Mouse (Mus musculus) lung, embryonic 14.5 days (tissue): Measurements from ENCODE around the gene Fam184a. TPM values are rescaled to one million over a fixed set of nuclear protein-coding genes. Genes with fewer than 3 reads are reported as not detected.

Experiments
- ATAC-seq: fragments of 200-750 bp; cut with Nextera tagmentation; 2 replicates; pipeline ENCODE4 v1.8.0; 2017; ENCODE audit warnings: mild to moderate bottlenecking, moderate TSS enrichment, moderate library complexity; ENCODE audit not compliant: insufficient read depth
- DNase-seq: peaks from one replicate; pipeline ENCODE4 v3.0.0-alpha.2; 2015
- H3K27ac ChIP-seq: fragments of 300-500 bp; sonication (generic); 2 replicates; pipeline ENCODE4 v1.5.1; 2014; ENCODE audit warnings: low read depth, mild to moderate bottlenecking, moderate library complexity
- H3K27me3 ChIP-seq: fragments of 300-500 bp; sonication (generic); 2 replicates; pipeline ENCODE4 v1.6.1; 2014; ENCODE audit warnings: low read length, control low read depth; ENCODE audit not compliant: insufficient read depth
- H3K36me3 ChIP-seq: fragments of 300-500 bp; sonication (generic); 2 replicates; pipeline ENCODE4 v1.6.1; 2014; ENCODE audit warnings: control low read depth; ENCODE audit not compliant: insufficient read depth
- H3K4me1 ChIP-seq: fragments of 300-500 bp; sonication (generic); 2 replicates; pipeline ENCODE4 v1.6.1; 2014; ENCODE audit warnings: antibody characterized with exemption, control low read depth; ENCODE audit not compliant: insufficient read depth
- H3K4me2 ChIP-seq: fragments of 300-500 bp; sonication (generic); 2 replicates; pipeline ENCODE4 v1.6.1; 2014; ENCODE audit warnings: mild to moderate bottlenecking
- H3K4me3 ChIP-seq: fragments of 300-500 bp; sonication (generic); 2 replicates; pipeline ENCODE4 v1.5.1; 2014; ENCODE audit warnings: low read depth, low read length
- H3K9ac ChIP-seq: fragments of 300-500 bp; sonication (generic); 2 replicates; pipeline ENCODE4 v1.6.1; 2014
- H3K9me3 ChIP-seq: fragments of 300-500 bp; sonication (generic); 2 replicates; pipeline ENCODE4 v1.6.1; 2016; ENCODE audit warnings: low read depth, low read length, control low read depth
- CTCF ChIP-seq: IDR thresholded peaks from 2 replicates; pipeline ENCODE4 v1.5.1; 2016; ENCODE audit warnings: antibody characterized with exemption, low read depth
- WGBS: fragments of 180-500 bp; shearing (Covaris S2); extraction: QIAGEN DNeasy Blood & Tissue Kit; methylation state at CpG from one replicate; pipeline ENCODE4 v1.1.7; 2014; 5-methylcytosine and 5-hydroxymethylcytosine counted together
- polyA plus RNA-seq: library from polyadenylated mRNA; unstranded; fragments of >200 nt; fragmentation: Nextera tagmentation; extraction: Ambion mirVana; gene quantifications from 2 replicates; pipeline ENCODE4 v1.2.1, GENCODE M21; 2014

The Fam184a gene
- polyA plus RNA-seq, 1 experiment from 2014 or later, result 3.1 TPM

DNA sequence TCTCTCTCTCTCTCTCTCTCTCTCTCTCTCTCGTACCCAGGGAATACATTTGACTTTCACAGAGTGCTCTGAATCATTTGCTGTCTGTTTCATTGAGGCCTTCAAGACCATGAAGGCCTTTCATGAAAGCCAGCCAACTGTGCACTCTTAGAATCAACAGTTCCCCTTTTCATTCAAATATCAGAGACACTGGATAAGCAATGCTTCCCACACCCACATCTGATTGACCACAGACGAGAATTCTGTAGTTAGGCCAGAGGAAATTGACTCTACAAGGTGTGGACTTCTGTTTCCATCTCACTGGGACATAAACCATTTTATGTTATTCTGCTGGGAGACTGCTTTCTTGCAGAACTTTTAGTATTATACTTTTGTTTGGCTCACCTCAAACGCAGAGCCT, 17.8 kb upstream of the Fam184a start:
- Histone ChIP-seq H3K9me3 (no peaks in the 10 kb centered on the region), H3K9ac (no peak overlapping the region), H3K4me3 (no peak overlapping the region), H3K4me2 (no peak overlapping the region), H3K27ac (no peak overlapping the region), H3K27me3 (no peaks in the 10 kb centered on the region), H3K36me3 (no peaks in the 10 kb centered on the region), H3K4me1 (no peaks in the 10 kb centered on the region)
- DNase-seq (no peak), ATAC-seq (no peak)
- WGBS, result 64% methylated on average over 3 of the region's 3 CpGs
- TF ChIP-seq CTCF, result no peak

DNA sequence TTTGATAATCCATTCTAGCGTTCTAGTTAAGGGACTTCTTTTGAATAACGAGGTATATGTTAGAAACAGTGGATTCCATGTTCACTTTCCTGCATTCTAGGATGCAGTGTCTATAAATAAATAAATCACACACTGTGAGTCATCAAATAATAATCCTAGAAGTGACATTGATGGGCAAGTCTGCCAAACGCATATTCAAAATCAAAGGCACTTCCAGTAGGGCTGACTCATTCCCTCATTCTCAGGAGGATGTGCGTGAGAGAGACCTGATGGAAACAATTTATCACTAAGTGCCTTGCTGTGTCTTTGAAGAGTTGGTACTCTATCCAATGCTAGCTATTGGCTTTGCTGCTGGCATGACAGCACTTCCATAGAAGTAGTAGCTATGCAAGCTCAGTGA, 14.5 kb upstream of the Fam184a start:
- 74% methylated on average over 4 of the region's 4 CpGs for WGBS
- no peak for TF ChIP-seq CTCF

DNA sequence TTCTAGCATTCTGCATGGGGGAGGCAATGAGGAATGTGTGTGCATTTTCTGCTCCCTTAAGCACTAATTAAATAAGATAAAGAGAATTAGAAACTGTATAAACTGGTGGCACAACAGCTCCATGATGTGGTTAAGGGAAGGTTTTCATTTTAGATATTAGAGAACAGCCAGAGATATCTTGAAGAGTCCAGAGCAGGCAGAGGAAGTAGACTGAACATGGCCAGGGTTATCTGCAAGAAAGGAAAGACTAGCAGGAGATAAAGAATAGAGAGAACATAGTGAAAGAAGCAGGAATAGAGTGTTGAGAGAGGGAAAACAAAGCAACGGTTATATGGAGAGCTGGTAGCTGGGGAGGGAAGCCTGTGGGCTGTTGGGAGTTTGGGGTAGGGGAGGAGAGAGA, 1.8 kb upstream of the Fam184a start:
- H3K4me2 ChIP-seq, result no peak overlapping the region
- no peak for DNase-seq
- no peak for TF ChIP-seq CTCF

More for the DNA sequence above, 14.5 kb upstream of the Fam184a start:
- H3K36me3 ChIP-seq, result no peaks in the 10 kb centered on the region
- H3K9me3 ChIP-seq, result no peaks in the 10 kb centered on the region
- no peak overlapping the region for H3K4me3 ChIP-seq
- no peak overlapping the region for H3K27ac ChIP-seq
- no peak overlapping the region for H3K4me2 ChIP-seq
- no peak for DNase-seq
- ATAC-seq, result no peak
- H3K27me3 ChIP-seq, result no peaks in the 10 kb centered on the region
- H3K9ac ChIP-seq, result no peak overlapping the region
- no peaks in the 10 kb centered on the region for H3K4me1 ChIP-seq

DNA sequence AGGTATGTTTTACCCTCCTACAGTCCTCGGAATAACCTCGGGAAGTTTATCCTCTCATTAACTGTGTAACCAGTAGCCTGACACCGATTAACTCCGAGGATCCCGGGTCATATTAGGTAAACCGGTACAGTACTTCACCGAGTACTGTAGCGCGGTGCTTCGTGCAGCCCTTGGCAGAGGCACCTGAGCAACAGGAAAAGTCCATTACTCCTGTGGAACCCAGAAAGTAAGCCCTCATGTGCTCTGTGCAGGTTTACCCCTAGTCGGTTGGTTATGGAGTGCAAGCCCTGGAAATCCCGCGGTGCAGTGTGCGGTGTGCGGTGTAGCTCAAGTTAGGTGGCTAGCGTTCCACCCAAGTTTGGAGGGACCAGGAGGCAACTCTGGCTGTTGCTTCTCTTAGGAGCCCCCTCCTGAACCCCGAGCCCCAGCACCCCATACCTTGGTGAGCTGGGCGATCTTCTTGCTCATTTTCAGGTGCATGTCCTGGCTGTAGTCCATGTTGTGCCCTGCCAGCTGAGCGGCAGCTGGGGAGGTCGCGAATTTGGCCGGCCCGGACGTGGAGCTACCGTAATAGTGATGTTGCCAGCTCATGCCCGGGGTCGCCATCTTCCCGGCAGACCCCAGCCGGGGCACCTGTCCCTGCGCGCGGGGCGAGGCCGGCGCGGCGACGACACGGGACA, 508 bp downstream of the Fam184a start:
- ATAC-seq (peak; percentile 64), DNase-seq (peak; percentile 40)
- no peaks in the 10 kb centered on the region for H3K36me3 ChIP-seq
- H3K9ac ChIP-seq, result peak overlapping the region; percentile 70
- H3K4me1 ChIP-seq, result no peaks in the 10 kb centered on the region
- H3K27me3 ChIP-seq, result peaks cover 7% of the 10 kb centered on the region
- no peak for TF ChIP-seq CTCF
- H3K9me3 ChIP-seq, result no peaks in the 10 kb centered on the region
- no peak overlapping the region for H3K27ac ChIP-seq
- 7% methylated on average over 38 of the region's 39 CpGs for WGBS
- peak overlapping the region; percentile 83 for H3K4me2 ChIP-seq
- H3K4me3 ChIP-seq, result peak overlapping the region; percentile 69

More for the DNA sequence above, 1.8 kb upstream of the Fam184a start:
- Histone ChIP-seq H3K36me3 (no peaks in the 10 kb centered on the region), H3K4me3 (no peak overlapping the region), H3K9me3 (no peaks in the 10 kb centered on the region), H3K27ac (no peak overlapping the region), H3K27me3 (peaks cover 7% of the 10 kb centered on the region), H3K9ac (no peak overlapping the region), H3K4me1 (no peaks in the 10 kb centered on the region)
- no peak for ATAC-seq
- WGBS, result 65% methylated on average over 1 of the region's 1 CpGs

DNA sequence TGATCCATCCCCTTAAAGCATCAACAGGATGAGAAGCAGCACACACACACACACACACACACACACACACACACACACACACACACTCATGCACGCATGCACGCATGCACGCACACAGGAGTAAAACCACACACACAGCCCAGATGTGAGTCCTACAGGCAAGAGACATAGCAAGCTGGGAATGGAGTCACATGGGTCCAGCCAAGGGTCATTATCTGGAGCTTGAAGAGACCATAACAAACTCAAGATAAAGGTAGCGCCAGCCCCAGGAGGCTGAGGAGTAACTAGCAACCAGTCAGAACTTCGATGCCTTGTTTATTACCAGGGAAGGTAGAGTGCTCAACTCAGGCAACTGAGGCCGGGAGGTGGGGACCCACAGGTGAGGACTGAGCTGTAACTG, 4.9 kb downstream of the Fam184a start:
- DNase-seq, result no peak
- TF ChIP-seq CTCF, result no peak
- peaks cover 7% of the 10 kb centered on the region for H3K27me3 ChIP-seq
- no peak overlapping the region for H3K27ac ChIP-seq
- H3K4me3 ChIP-seq, result no peak overlapping the region
- no peaks in the 10 kb centered on the region for H3K4me1 ChIP-seq
- H3K9me3 ChIP-seq, result no peaks in the 10 kb centered on the region
- no peak overlapping the region for H3K9ac ChIP-seq
- H3K4me2 ChIP-seq, result no peak overlapping the region
- WGBS, result 73% methylated on average over 6 of the region's 6 CpGs
- H3K36me3 ChIP-seq, result no peaks in the 10 kb centered on the region
- no peak for ATAC-seq

DNA sequence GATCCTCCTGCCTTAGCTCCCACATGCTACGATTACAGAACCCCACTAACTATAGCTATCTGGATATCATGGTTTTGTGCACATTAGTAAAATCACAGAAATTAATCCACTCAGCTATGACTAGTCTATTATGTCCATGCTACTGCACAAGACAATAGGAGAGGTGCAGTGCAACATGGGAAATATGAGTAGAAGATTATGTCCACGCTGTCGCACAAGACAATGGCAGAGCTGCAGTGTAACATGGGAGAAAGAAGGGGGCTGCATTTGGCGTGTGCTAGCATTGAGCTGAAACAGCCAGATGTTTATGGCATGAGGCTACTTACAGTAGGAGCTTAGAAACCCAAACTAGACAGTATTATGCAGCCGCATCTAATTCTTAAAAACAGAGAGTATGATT, 8.0 kb downstream of the Fam184a start:
- Histone ChIP-seq H3K4me1 (no peaks in the 10 kb centered on the region), H3K4me3 (no peak overlapping the region), H3K27me3 (no peaks in the 10 kb centered on the region), H3K9me3 (no peaks in the 10 kb centered on the region), H3K27ac (no peak overlapping the region), H3K9ac (no peak overlapping the region), H3K36me3 (no peaks in the 10 kb centered on the region), H3K4me2 (no peak overlapping the region)
- WGBS, result 78% methylated on average over 5 of the region's 5 CpGs
- DNase-seq (no peak), ATAC-seq (no peak)
- TF ChIP-seq CTCF, result no peak

DNA sequence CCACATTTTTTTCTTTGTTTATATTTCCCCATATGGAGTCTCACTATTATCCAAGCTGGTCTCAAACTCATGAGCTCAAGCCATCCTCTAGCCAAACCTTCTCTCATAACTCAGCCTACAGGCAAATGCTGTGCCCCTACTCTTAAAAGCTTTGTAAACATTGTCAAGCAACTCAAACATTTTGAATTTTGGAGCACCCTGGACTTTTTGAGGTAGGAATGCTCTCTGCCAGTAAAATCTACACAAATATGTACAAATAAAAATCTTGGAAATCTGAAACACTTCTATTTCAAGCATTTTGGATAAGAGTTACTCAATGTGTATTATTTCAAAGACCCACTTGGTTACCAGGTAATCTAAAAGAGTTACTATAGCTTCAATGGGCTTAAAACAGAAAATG, 10.9 kb downstream of the Fam184a start:
- no peak for ATAC-seq
- Histone ChIP-seq H3K27me3 (no peaks in the 10 kb centered on the region), H3K4me1 (no peaks in the 10 kb centered on the region), H3K36me3 (no peaks in the 10 kb centered on the region), H3K4me3 (no peak overlapping the region), H3K4me2 (no peak overlapping the region), H3K9ac (no peak overlapping the region), H3K27ac (no peak overlapping the region), H3K9me3 (no peaks in the 10 kb centered on the region)
- no peak for DNase-seq
- no peak for TF ChIP-seq CTCF
